Mouse (Mus musculus): ENCODE data around the gene Nolc1. TPM values are rescaled to one million over a fixed set of nuclear protein-coding genes. Genes with fewer than 3 reads are reported as not detected.

Gene Nolc1
- polyA plus RNA-seq, 1 experiment from 2014 or later: 74.4 TPM

- no peak for DNase-seq
- H3K36me3 ChIP-seq (ENCODE audit: control insufficient read depth, insufficient read depth, low read length): peaks cover 63% of the 10 kb centered on the region
- ATAC-seq (ENCODE audit: low FRiP score, low TSS enrichment): no peak
- no peak overlapping the region for H3K27ac ChIP-seq (replicated peaks; ENCODE audit: low read depth, low read length)
- H3K9ac ChIP-seq (replicated peaks; ENCODE audit: low read length): no peak overlapping the region
- no peak overlapping the region for H3K4me2 ChIP-seq (ENCODE audit: low read length)
- WGBS: 97% methylated on average over 11 of the region's 11 CpGs
- H3K27me3 ChIP-seq (ENCODE audit: control insufficient read depth, insufficient read depth, low read length): no peaks in the 10 kb centered on the region
- H3K9me3 ChIP-seq (ENCODE audit: control insufficient read depth, low read length): no peaks in the 10 kb centered on the region
- no peak overlapping the region for H3K4me3 ChIP-seq (replicated peaks; ENCODE audit: low read depth, low read length)
- H3K4me1 ChIP-seq (ENCODE audit: control insufficient read depth, insufficient read depth, low read length): peaks cover 22% of the 10 kb centered on the region
Observed at GRCm38 (mm10) chr19:46033911-46034310, 41.8 kb upstream of the Nolc1 start.

- Histone ChIP-seq H3K9ac (replicated peaks; ENCODE audit: low read length) (no peak overlapping the region), H3K4me1 (ENCODE audit: control insufficient read depth, insufficient read depth, low read length) (peaks cover 35% of the 10 kb centered on the region), H3K9me3 (ENCODE audit: control insufficient read depth, low read length) (no peaks in the 10 kb centered on the region), H3K27ac (replicated peaks; ENCODE audit: low read depth, low read length) (no peak overlapping the region), H3K27me3 (ENCODE audit: control insufficient read depth, insufficient read depth, low read length) (no peaks in the 10 kb centered on the region), H3K36me3 (ENCODE audit: control insufficient read depth, insufficient read depth, low read length) (peaks cover 52% of the 10 kb centered on the region), H3K4me3 (replicated peaks; ENCODE audit: low read depth, low read length) (peak overlapping the region; percentile 96; the same call in 1 of the 2 replicates), H3K4me2 (ENCODE audit: low read length) (peak overlapping the region; percentile 100)
- no peak for DNase-seq
- no peak for ATAC-seq (ENCODE audit: low FRiP score, low TSS enrichment)
- WGBS: 95% methylated on average over 13 of the region's 13 CpGs
Observed at GRCm38 (mm10) chr19:46035971-46036370, 39.7 kb upstream of the Nolc1 start.

GRCm38 (mm10) chr19:46036477-46037242, 39.0 kb upstream of the Nolc1 start:
- no peak for ATAC-seq (ENCODE audit: low FRiP score, low TSS enrichment)
- Histone ChIP-seq H3K4me3 (replicated peaks; ENCODE audit: low read depth, low read length) (peak overlapping the region; percentile 96), H3K27ac (replicated peaks; ENCODE audit: low read depth, low read length) (0 out of 2 replicates have a peak overlapping the region, but pooled peaks have one; percentile 10), H3K9me3 (ENCODE audit: control insufficient read depth, low read length) (no peaks in the 10 kb centered on the region), H3K9ac (replicated peaks; ENCODE audit: low read length) (peak overlapping the region; percentile 91), H3K27me3 (ENCODE audit: control insufficient read depth, insufficient read depth, low read length) (no peaks in the 10 kb centered on the region), H3K36me3 (ENCODE audit: control insufficient read depth, insufficient read depth, low read length) (peaks cover 47% of the 10 kb centered on the region), H3K4me1 (ENCODE audit: control insufficient read depth, insufficient read depth, low read length) (peaks cover 42% of the 10 kb centered on the region), H3K4me2 (ENCODE audit: low read length) (peak overlapping the region; percentile 100)
- DNase-seq: no peak
- WGBS: 69% methylated on average over 13 of the region's 13 CpGs

DNA sequence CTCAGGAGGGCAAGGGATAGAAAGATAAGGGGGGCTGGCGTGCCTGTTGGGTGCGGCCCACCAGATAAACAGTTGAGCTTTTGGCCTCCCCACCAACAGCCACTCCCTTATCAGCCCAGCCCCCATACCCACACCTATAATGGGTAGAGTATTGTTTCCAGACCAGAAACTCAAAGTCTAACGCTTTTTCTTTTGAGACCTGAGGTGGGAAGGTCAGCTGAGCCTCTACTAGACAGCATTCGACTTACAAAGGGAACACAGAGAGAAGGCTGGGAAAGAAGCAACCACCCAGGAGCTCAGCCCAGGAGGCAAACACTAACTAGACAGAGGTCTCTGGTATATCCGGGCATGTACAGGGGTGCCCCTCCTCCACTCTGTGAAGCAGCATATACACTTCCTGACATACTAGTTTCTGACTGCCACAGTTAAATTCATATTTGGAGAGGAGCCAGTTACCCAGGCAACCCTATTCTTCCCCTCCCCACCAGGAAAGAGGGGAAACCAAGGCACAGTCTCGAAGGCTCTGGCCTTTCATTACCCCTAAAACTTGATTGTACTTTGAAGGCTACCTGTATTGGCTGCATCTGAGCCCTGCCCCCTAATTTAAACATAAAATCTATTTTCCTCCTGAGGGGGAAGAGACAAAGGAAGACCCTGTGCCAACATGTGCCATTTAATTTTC, 38.3 kb upstream of the Nolc1 start:
- no peak for ATAC-seq (ENCODE audit: low FRiP score, low TSS enrichment)
- peak; percentile 54 for DNase-seq
- peak overlapping the region; percentile 100 for H3K4me2 ChIP-seq (ENCODE audit: low read length)
- peaks cover 48% of the 10 kb centered on the region for H3K4me1 ChIP-seq (ENCODE audit: control insufficient read depth, insufficient read depth, low read length)
- peak overlapping the region; percentile 91 for H3K9ac ChIP-seq (replicated peaks; ENCODE audit: low read length)
- H3K4me3 ChIP-seq (replicated peaks; ENCODE audit: low read depth, low read length): peak overlapping the region; percentile 96
- H3K9me3 ChIP-seq (ENCODE audit: control insufficient read depth, low read length): no peaks in the 10 kb centered on the region
- WGBS: 5% methylated on average over 6 of the region's 6 CpGs
- H3K36me3 ChIP-seq (ENCODE audit: control insufficient read depth, insufficient read depth, low read length): peaks cover 40% of the 10 kb centered on the region
- peak overlapping the region; percentile 98 for H3K27ac ChIP-seq (replicated peaks; ENCODE audit: low read depth, low read length)
- no peaks in the 10 kb centered on the region for H3K27me3 ChIP-seq (ENCODE audit: control insufficient read depth, insufficient read depth, low read length)

GRCm38 (mm10) chr19:46037925-46038850, 37.5 kb upstream of the Nolc1 start:
- Histone ChIP-seq H3K9me3 (ENCODE audit: control insufficient read depth, low read length) (no peaks in the 10 kb centered on the region), H3K27ac (replicated peaks; ENCODE audit: low read depth, low read length) (peak overlapping the region; percentile 98), H3K4me2 (ENCODE audit: low read length) (peak overlapping the region; percentile 100), H3K27me3 (ENCODE audit: control insufficient read depth, insufficient read depth, low read length) (no peaks in the 10 kb centered on the region), H3K36me3 (ENCODE audit: control insufficient read depth, insufficient read depth, low read length) (peaks cover 32% of the 10 kb centered on the region), H3K4me3 (replicated peaks; ENCODE audit: low read depth, low read length) (peak overlapping the region; percentile 96), H3K9ac (replicated peaks; ENCODE audit: low read length) (peak overlapping the region; percentile 91), H3K4me1 (ENCODE audit: control insufficient read depth, insufficient read depth, low read length) (peaks cover 56% of the 10 kb centered on the region)
- WGBS: 2% methylated on average over 13 of the region's 13 CpGs
- DNase-seq (no peak), ATAC-seq (ENCODE audit: low FRiP score, low TSS enrichment) (no peak)

GRCm38 (mm10) chr19:46038851-46039260, 36.8 kb upstream of the Nolc1 start:
- under 1% methylated on average over 15 of the region's 17 CpGs for WGBS

DNA sequence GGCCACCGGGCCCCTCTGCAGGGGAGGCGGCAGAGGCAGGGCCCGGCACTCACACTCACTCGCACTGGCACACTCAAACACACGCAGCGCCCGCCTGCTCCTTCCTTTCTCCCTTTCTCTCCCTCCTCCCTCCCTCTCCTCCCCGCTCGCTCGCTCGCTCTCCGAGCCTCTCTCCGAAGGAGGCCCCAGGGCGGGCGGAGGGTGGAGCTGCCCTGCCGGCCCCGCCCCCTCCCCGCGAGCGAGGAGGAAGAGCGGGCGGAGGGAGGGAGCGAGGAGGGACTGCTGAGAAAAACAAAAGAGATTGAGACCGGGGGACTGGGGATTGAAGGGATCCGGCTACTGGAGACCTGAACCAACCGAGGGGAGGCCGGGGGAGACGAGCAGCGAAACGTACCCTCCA, 36.2 kb upstream of the Nolc1 start:
- WGBS: 2% methylated on average over 30 of the region's 30 CpGs
- DNase-seq (peak; percentile 97), ATAC-seq (ENCODE audit: low FRiP score, low TSS enrichment) (peak; percentile 75)
- H3K4me1 ChIP-seq (ENCODE audit: control insufficient read depth, insufficient read depth, low read length): peaks cover 67% of the 10 kb centered on the region
- H3K9ac ChIP-seq (replicated peaks; ENCODE audit: low read length): peak overlapping the region; percentile 91
- peaks cover 19% of the 10 kb centered on the region for H3K36me3 ChIP-seq (ENCODE audit: control insufficient read depth, insufficient read depth, low read length)
- H3K4me2 ChIP-seq (ENCODE audit: low read length): peak overlapping the region; percentile 100
- no peaks in the 10 kb centered on the region for H3K9me3 ChIP-seq (ENCODE audit: control insufficient read depth, low read length)
- H3K4me3 ChIP-seq (replicated peaks; ENCODE audit: low read depth, low read length): peak overlapping the region; percentile 96
- no peaks in the 10 kb centered on the region for H3K27me3 ChIP-seq (ENCODE audit: control insufficient read depth, insufficient read depth, low read length)
- peak overlapping the region; percentile 98 for H3K27ac ChIP-seq (replicated peaks; ENCODE audit: low read depth, low read length)

More at GRCm38 (mm10) chr19:46038851-46039260, 36.8 kb upstream of the Nolc1 start:
- DNase-seq (no peak), ATAC-seq (ENCODE audit: low FRiP score, low TSS enrichment) (peak; percentile 7; the same call in 1 of the 2 replicates)
- peak overlapping the region; percentile 96 for H3K4me3 ChIP-seq (replicated peaks; ENCODE audit: low read depth, low read length)
- H3K4me2 ChIP-seq (ENCODE audit: low read length): peak overlapping the region; percentile 100
- H3K27ac ChIP-seq (replicated peaks; ENCODE audit: low read depth, low read length): peak overlapping the region; percentile 98
- H3K36me3 ChIP-seq (ENCODE audit: control insufficient read depth, insufficient read depth, low read length): peaks cover 25% of the 10 kb centered on the region
- no peaks in the 10 kb centered on the region for H3K27me3 ChIP-seq (ENCODE audit: control insufficient read depth, insufficient read depth, low read length)
- H3K9me3 ChIP-seq (ENCODE audit: control insufficient read depth, low read length): no peaks in the 10 kb centered on the region
- H3K4me1 ChIP-seq (ENCODE audit: control insufficient read depth, insufficient read depth, low read length): peaks cover 62% of the 10 kb centered on the region
- peak overlapping the region; percentile 91 for H3K9ac ChIP-seq (replicated peaks; ENCODE audit: low read length)
